Mouse (Mus musculus): ENCODE data around the gene Slc12a9. TPM values are rescaled to one million over a fixed set of nuclear protein-coding genes. Genes with fewer than 3 reads are reported as not detected.

Slc12a9 gene
- polyA plus RNA-seq (2014; fragmentation: Illumina TruSeq; extraction: RNeasy Lipid Tissue Mini Kit (QIAGEN cat#74804); ENCODE audit: low read depth, low replicate concordance): 2.0 TPM

DNA sequence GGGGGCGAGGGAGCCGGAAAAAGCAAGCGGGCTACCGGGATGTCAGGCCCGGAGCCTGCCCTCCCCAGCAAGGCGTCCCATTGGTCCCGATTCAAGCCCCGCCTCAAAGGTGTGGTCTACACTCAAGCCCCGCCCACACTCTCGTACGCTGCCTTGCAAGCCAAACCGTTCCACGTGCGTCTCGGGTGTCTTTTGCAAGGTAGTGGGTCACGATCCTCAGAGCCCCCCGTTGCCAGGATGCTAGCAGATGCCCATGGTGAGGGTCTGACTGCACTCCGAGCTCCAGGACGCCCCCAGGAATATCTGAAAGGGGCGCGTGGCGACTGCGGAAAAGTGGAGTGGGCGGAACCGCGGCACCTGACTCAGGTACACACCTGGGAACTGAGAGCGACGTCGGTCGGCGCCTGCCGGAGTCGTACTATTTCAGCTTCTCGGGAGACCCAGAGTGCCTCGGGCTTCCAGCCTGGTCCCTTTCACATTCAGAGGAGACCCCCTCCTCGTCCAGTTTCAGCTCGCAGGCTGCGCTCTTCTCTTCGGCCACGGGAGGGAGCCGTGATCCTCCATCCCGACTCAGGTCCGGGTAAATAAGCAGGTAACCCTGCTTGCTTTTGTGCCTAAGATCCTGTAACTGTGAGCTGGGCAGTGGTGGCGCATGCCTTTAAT lies at the start of gene Slc12a9:
Gene Slc12a9 (minus strand): TSS at position 86 of the 663 bp plus-strand sequence.

DNA sequence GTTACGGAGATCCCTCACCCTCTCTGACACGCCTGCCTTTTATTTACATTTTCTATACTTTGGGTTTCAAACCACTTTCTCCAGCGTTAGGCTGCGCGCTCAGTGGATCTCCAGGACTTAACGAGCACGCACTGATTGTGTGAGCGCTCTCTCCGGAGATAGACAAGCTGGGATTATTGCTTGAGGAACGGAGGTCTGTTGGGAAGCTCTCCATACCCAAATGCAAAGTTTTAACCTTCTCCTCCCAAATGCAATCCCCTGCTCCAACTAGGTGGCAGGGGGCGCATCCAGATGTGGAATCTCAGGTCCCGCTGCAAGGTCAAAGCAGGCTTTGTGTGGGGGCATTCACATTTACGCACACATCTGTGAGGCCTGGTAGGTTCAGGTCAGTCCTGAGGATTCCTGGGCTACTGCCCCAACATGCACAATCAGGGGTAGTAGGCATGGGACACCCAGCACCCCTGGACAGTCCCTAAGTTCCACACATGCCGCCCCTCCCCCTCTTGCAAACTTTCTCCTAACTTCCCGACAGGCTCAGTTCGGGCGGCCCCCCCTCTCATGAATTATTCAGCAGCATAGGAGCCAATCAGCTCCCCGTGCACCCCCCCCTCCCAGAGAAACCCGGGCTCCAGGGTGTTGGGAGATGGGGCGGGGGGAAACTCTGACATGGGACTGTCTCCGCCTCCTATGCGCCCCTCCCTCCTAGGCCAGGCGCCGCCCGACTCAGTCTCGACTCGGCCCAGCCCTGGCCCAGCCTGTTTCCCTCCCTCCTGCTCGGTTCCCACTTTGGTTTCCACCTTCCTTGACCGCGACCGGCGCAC lies 16.2 kb upstream of the Slc12a9 start, which contains the start of gene Ephb4:
Gene Ephb4 (plus strand): TSS at position 726 of the 821 bp plus-strand sequence.

DNA sequence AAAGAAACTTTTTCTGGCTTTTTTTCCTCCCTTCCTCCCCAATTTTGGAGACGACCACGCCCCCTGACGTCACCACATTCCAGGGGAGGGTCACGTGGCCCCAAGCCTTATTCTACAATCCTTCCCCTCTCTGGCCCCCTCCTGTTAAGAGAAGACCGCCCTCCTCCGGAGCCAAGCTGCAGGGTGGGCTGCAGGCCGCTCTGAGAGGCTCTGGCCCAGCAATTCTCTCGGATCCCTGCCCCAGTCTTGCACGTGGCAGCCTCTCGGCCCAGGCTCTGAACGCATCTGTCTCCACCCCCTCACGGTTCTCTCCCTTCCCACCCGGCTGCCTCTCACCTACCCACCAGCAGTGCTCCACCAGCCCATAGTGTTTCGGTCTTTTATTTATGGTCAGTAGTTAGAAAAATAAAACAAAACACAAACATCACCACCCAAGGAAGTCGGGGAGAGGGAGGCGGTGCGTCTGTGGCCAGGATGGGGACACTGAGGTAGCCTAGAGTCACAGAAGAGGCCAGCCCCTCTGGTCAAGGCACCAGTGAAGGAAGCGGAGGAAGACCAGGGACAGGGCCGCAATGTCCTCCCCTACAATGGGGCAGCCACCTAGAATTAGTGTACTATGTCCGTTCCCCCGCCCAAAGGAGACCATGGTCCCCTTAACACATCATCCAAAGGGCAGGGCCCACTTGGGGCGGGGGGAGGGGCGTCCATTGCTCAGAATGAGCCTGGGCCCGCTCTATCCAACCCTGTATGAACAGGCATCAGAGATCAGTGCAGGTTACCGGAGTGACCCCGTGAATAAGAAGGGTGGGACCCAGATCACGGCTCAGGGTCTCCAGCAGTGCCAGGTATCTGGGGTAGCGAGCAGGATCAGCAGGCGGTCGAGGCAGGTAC lies 19.0 kb downstream of the Slc12a9 start, which contains the start of gene Trip6:
Gene Trip6 (minus strand): TSS at position 212 of the 891 bp plus-strand sequence.

DNA sequence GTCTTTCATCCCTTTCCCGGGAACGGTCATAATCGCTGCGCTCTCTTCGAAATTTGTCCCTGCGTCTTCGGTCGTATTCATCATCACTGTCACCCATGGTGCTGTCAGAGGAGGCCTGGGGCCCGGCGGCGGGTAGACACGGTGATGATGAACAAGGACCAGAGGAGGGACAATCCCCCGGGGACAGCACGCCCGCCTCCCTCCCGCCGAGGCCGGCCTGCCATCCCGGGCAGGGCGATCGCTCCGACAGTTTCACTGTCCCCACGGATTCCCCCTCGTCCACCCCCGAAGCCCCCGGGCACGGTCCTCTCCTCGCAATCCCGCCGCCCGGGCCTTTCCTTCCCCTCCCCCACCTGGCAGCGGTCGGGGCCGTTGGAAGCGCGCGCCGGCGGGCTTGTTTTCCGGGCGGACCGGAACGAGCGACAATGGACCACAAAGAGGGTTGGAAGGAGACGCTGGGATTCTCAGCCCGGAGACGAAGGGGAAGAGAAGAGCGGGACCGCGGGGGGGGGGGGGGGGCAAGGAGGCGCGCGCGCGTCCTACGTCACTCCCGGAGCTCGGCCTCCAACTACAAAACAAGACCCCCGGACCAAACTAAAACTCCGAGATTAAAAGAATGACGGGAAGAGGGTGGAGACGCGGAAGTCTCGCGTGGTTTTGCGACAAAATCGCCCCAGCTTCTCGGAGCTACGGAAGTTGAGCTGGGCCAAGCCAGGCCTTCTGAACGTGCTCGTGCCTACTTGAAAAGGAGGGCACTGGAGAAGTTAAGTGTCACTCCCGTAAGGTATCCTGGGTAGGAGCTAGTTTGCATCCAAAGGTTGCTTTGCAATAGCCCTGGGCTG lies 26.1 kb downstream of the Slc12a9 start, which contains the start of gene Srrt:
Gene Srrt (minus strand): TSS at position 604 of the 842 bp plus-strand sequence.

DNA sequence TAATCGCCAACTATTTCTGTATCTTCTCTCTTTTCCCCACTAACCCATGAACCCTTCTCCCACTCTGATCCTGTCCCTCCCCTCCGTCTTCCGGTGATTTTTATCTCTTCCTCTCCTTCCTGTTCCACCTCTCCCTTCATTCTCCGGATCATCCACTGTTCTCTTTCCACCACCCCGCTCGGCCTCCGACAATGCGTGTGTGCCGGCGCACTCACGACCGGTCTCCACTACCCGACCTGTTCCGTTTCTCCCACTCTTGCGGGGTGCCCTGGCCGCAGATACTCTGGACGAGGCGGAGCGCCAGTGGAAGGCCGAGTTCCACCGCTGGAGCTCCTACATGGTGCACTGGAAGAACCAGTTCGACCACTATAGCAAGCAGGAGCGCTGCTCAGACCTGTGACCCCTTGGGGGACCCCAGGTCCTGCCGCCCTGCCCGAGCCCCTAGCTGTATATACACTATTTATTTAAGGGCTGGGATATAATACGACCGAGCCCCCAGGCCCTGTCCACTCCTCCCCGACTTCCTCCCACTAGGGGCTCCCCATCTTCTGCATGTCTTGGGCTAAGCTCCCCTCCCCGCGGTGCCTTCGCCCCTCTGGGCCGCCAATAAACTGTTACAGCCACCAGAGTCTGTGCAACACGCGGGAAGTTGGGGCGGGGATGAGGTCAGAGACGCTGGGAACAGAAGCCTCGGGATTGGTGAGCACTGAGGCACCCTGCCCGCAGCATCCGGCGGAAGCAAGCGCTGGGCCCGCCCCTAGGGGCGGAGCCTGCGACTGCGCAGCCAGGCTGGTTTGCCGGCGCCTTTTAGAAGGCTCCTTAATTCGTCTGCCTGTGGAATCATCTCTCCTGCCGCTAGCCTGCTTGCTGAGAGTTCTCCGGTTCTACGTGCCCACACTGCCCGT lies 39.3 kb downstream of the Slc12a9 start, which contains the start of gene Ufsp1:
Gene Ufsp1 (plus strand): TSS at position 791 of the 905 bp plus-strand sequence.

DNA sequence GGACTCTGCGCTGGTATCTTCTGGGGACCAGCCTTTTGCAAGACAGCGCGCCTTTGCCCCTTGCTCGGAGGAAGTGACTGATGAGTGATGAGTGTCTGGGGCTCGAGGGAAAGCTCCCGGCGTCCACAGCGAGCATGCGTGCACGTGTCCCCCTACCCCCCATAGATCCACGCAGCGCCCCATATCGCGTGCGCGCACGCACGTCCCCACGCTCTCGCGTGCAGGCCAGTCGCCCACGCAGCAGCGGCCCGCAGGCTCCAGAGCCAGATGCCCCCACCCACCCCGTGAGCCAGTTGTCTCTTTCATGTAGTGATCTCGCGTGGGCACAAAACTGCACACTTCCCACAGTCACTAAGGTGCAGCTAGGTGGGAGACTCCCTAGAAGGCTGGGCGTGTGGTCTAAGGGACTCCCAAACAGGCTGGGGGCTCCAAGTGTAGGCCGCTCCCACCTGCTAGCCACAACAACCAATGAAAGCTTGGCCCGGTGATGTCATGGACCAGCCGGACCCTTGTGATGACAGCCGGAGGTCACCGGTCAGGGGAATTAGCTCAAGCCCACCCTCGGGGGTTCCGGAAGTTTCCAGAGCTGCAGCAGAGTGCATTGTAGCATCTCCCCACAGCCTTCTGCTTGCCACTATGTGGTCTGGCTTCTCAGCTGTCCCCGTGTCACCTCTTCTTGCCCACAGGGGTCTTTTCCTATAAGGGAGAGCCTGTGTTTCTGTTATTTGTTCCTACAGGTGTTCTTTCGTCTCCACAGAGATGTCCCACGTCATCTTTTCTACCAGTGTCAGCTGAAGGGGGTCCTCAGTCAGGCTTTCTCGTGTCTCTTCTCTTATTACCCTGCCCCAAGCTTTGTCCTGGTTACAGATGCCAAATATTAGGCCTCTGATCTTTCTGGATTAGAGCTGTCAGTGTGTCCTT lies 46.1 kb downstream of the Slc12a9 start, which contains the start of gene Ache:
Gene Ache (plus strand): TSS at position 488 of the 921 bp plus-strand sequence.

Other genes with a start within 250 kb of the Slc12a9 start
- gene Trim56, start 217.4 kb downstream of the Slc12a9 start, polyA plus RNA-seq (2014; fragmentation: Illumina TruSeq; extraction: RNeasy Lipid Tissue Mini Kit (QIAGEN cat#74804); ENCODE audit: low read depth, low replicate concordance): 31.6 TPM
- 1,955 TPM for gene Muc3, start 184.3 kb downstream of the Slc12a9 start, polyA plus RNA-seq (2014; fragmentation: Illumina TruSeq; extraction: RNeasy Lipid Tissue Mini Kit (QIAGEN cat#74804); ENCODE audit: low read depth, low replicate concordance)
- gene Muc3a, start 121.2 kb downstream of the Slc12a9 start, polyA plus RNA-seq (2014; fragmentation: Illumina TruSeq; extraction: RNeasy Lipid Tissue Mini Kit (QIAGEN cat#74804); ENCODE audit: low read depth, low replicate concordance): 39.4 TPM
- gene Ache, start 46.1 kb downstream of the Slc12a9 start, polyA plus RNA-seq (2014; fragmentation: Illumina TruSeq; extraction: RNeasy Lipid Tissue Mini Kit (QIAGEN cat#74804); ENCODE audit: low read depth, low replicate concordance): 1.5 TPM
- 5.0 TPM for gene Ufsp1, start 39.0 kb downstream of the Slc12a9 start, polyA plus RNA-seq (2014; fragmentation: Illumina TruSeq; extraction: RNeasy Lipid Tissue Mini Kit (QIAGEN cat#74804); ENCODE audit: low read depth, low replicate concordance)
- 30.8 TPM for gene Srrt, start 25.9 kb downstream of the Slc12a9 start, polyA plus RNA-seq (2014; fragmentation: Illumina TruSeq; extraction: RNeasy Lipid Tissue Mini Kit (QIAGEN cat#74804); ENCODE audit: low read depth, low replicate concordance)
- gene Trip6, start 19.2 kb downstream of the Slc12a9 start, polyA plus RNA-seq (2014; fragmentation: Illumina TruSeq; extraction: RNeasy Lipid Tissue Mini Kit (QIAGEN cat#74804); ENCODE audit: low read depth, low replicate concordance): not detected
- gene Ephb4, start 16.5 kb upstream of the Slc12a9 start, polyA plus RNA-seq (2014; fragmentation: Illumina TruSeq; extraction: RNeasy Lipid Tissue Mini Kit (QIAGEN cat#74804); ENCODE audit: low read depth, low replicate concordance): 8.0 TPM
- 10.9 TPM for gene Zan, start 143.5 kb upstream of the Slc12a9 start, polyA plus RNA-seq (2014; fragmentation: Illumina TruSeq; extraction: RNeasy Lipid Tissue Mini Kit (QIAGEN cat#74804); ENCODE audit: low read depth, low replicate concordance)
- gene Pop7, start 168.9 kb upstream of the Slc12a9 start, polyA plus RNA-seq (2014; fragmentation: Illumina TruSeq; extraction: RNeasy Lipid Tissue Mini Kit (QIAGEN cat#74804); ENCODE audit: low read depth, low replicate concordance): not detected
- 2.5 TPM for gene Gigyf1, start 185.0 kb upstream of the Slc12a9 start, polyA plus RNA-seq (2014; fragmentation: Illumina TruSeq; extraction: RNeasy Lipid Tissue Mini Kit (QIAGEN cat#74804); ENCODE audit: low read depth, low replicate concordance)
- not detected for gene Epo, start 199.6 kb upstream of the Slc12a9 start, polyA plus RNA-seq (2014; fragmentation: Illumina TruSeq; extraction: RNeasy Lipid Tissue Mini Kit (QIAGEN cat#74804); ENCODE audit: low read depth, low replicate concordance)
- gene Gnb2, start 199.9 kb upstream of the Slc12a9 start, polyA plus RNA-seq (2014; fragmentation: Illumina TruSeq; extraction: RNeasy Lipid Tissue Mini Kit (QIAGEN cat#74804); ENCODE audit: low read depth, low replicate concordance): 2.5 TPM
- gene Actl6b, start 219.9 kb upstream of the Slc12a9 start, polyA plus RNA-seq (2014; fragmentation: Illumina TruSeq; extraction: RNeasy Lipid Tissue Mini Kit (QIAGEN cat#74804); ENCODE audit: low read depth, low replicate concordance): not detected
- not detected for gene Tfr2, start 236.2 kb upstream of the Slc12a9 start, polyA plus RNA-seq (2014; fragmentation: Illumina TruSeq; extraction: RNeasy Lipid Tissue Mini Kit (QIAGEN cat#74804); ENCODE audit: low read depth, low replicate concordance)

All from sigmoid colon, adult 10 weeks (tissue).